Mouse (Mus musculus) CD4-positive, CD25-positive, alpha-beta regulatory T cell, adult 9 weeks (primary cell): ENCODE results near the gene Abhd15. TPM values are rescaled to one million over a fixed set of nuclear protein-coding genes. Genes with fewer than 3 reads are reported as not detected.

ENCODE experiments used
- polyA plus RNA-seq: library from polyadenylated mRNA; unstranded; fragments of 100-300 nt; shearing (Covaris generic); gene quantifications from one replicate; pipeline ENCODE4 v1.2.1, GENCODE M21; 2017

Gene Abhd15
- polyA plus RNA-seq = 1.9 TPM

GRCm38 (mm10) chr11:77514832-77515636 lies at the start of gene Abhd15:
Abhd15 (plus strand) TSS chr11:77515121.

GRCm38 (mm10) chr11:77489591-77490235 lies 25.2 kb upstream of the Abhd15 start, which contains the start of gene Ankrd13b:
Ankrd13b (minus strand) TSS chr11:77489678.

GRCm38 (mm10) chr11:77493512-77494343 lies 21.2 kb upstream of the Abhd15 start, which contains the start of gene Git1:
Git1 (plus strand) TSS chr11:77493562.

GRCm38 (mm10) chr11:77515637-77516552 lies 974 bp downstream of the Abhd15 start, which contains the start of gene Trp53i13:
Trp53i13 (minus strand) TSS chr11:77515980.

GRCm38 (mm10) chr11:77519043-77519442 lies 4.1 kb downstream of the Abhd15 start, which contains the start of gene Gm10392:
Gm10392 (minus strand) TSS chr11:77519198.

Other genes with a start within 250 kb of the Abhd15 start
- gene Coro6, start 52.7 kb upstream of the Abhd15 start, polyA plus RNA-seq = not detected
- 0.76 TPM for gene Ankrd13b, start 25.4 kb upstream of the Abhd15 start, polyA plus RNA-seq
- 6.9 TPM for gene Git1, start 21.6 kb upstream of the Abhd15 start, polyA plus RNA-seq
- 17.0 TPM for gene Trp53i13, start 859 bp downstream of the Abhd15 start, polyA plus RNA-seq
- gene Gm10392, start 4.1 kb downstream of the Abhd15 start, polyA plus RNA-seq = 0.73 TPM
- 7.1 TPM for gene Taok1, start 92.7 kb downstream of the Abhd15 start, polyA plus RNA-seq
- gene Nufip2, start 171.0 kb downstream of the Abhd15 start, polyA plus RNA-seq = 83.4 TPM
- 0.20 TPM for gene Cryba1, start 210.2 kb downstream of the Abhd15 start, polyA plus RNA-seq
- 69.4 TPM for gene Myo18a, start 248.1 kb downstream of the Abhd15 start, polyA plus RNA-seq